Mouse (Mus musculus): ENCODE measurements around the gene Sumf1. TPM values are rescaled to one million over a fixed set of nuclear protein-coding genes. Genes with fewer than 3 reads are reported as not detected.
A peak's percentile ranks its signal among the peaks of the same experiment; 100 is the strongest.

Gene Sumf1
- total RNA-seq, 1 experiment from 2014 or later: 52.9 TPM

DNA sequence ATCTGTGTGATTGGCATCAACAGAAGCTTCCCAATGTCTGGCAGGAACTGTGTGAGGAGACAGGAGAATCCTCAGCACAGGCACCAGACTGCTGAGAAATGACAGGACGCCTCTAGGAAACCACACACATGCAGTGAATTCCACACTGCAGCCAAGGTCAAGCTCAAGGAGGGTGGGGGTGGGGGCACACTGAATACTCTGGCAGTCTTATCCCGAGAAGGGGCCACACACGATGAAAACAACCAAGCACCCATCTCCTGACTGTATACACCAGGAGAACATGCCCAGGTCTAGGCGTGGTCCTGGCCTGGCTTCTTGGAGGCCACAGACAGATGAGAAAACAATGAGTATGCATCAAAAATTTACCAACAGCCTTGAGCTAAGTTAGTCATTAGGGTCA lies 75.0 kb downstream of the Sumf1 start:
- ATAC-seq (replicated peaks; ENCODE audit: insufficient number of reproducible peaks, low FRiP score, low TSS enrichment, poor library complexity, severe bottlenecking): no peak

DNA sequence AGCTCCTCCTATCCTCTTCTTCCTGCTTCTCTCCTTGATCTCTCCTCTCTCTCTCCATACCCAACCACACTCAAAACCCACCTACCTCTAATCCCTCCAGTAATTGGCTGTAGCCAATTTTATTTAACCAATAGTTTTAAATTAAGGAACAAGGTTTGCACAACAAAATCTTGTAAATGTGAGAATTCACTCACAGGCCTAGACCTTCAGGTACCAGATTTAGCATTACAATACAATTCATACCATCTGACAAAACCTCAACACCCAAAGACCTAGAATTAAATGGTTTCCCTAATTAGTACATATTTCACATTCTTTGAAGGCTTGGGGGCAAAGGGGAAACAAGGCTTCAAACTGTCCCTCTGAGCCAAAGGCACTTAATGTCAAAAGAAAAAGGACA lies 78.0 kb downstream of the Sumf1 start:
- ATAC-seq (replicated peaks; ENCODE audit: insufficient number of reproducible peaks, low FRiP score, low TSS enrichment, poor library complexity, severe bottlenecking): no peak

DNA sequence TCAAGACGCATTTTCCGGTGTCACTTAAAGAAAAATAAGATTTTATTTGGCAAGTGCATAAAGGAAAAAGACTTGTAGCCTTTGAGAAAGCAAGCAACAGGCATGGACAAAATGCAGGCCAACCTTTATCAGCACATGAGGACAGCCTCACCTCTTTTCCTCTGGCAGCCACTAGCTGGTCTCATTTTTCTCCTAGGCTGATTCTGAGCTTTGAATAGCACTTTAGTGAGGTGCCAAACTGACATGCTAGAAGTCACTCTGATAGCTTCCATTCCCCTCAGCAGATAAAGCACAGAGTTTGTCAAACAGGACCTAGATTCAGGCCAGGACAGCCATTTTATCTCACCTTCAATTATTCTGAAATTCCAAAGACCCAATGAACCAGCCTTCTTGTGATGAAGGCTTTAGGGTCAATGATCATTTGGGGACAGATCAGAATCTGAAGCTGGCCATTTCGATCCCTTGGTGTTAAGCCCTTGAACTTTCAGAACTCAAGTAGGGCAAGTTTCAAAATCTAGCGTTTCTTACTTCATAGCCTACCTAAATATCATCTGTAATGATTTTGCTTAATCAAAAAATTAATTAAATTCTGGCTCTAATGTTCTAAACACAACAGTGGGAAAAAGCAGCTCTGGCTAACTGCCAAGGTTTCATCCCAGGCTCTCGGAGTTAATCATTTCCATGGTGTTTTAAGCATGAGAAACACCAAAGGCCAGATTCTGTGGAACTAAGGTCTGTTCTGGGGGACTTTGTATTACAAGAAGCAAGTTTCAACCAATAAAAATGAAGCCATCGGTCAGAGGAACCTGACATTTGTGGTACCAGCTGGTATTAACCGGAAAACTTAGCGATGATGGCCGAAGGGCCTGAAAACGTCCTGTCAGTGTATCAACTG lies 83.2 kb downstream of the Sumf1 start:
- no peak for ATAC-seq (replicated peaks; ENCODE audit: insufficient number of reproducible peaks, low FRiP score, low TSS enrichment, poor library complexity, severe bottlenecking)

DNA sequence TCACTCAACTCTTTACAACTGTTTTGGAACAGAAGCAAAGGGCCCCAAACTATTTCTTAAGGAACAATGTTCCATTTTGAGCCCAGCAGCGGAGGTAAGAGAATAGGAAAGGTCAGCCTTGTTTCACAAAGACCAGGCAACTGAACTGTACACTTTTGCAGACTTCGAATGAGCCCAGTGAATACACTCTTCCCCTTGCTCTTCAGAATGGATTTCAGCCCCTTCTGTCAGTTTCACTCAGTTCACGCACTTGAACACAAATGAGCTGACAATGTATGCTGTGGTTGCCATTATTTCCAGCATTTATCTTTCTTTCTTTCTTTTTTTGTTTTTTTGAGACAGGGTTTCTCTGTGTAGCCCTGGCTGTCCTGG lies 86.5 kb downstream of the Sumf1 start:
- ATAC-seq (replicated peaks; ENCODE audit: insufficient number of reproducible peaks, low FRiP score, low TSS enrichment, poor library complexity, severe bottlenecking): no peak

DNA sequence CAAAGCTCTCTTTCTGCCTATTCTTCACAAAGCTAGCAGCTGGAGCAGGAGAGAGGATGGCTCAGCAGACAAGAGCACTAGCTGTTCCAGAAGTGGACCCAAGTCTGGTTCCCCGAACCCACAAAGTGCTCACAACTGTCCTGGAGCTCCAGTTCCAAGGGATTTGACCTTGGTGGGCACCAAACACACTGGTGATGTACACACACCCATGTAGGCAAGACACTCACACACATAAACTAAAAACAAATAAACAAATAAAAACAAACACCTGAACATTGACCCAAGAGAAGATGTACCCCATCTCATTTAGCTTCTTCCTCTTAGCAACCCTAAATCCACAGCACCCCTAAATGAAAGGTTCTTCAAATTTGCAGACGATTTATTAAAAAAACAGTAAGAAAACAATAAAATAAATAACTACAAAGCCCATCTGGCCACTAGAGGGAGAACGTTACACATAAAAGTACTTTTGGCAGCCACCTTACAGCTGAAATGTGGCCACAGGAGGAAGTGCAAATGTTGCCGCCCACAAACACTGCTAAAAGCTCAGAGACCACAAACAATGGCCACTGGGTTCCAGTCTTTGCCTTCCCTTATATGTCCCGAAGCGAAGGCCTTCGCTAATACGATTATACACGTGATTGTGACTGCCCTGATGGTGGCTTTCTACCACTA lies 87.1 kb downstream of the Sumf1 start:
- peak; percentile 93 for ATAC-seq (replicated peaks; ENCODE audit: insufficient number of reproducible peaks, low FRiP score, low TSS enrichment, poor library complexity, severe bottlenecking)

DNA sequence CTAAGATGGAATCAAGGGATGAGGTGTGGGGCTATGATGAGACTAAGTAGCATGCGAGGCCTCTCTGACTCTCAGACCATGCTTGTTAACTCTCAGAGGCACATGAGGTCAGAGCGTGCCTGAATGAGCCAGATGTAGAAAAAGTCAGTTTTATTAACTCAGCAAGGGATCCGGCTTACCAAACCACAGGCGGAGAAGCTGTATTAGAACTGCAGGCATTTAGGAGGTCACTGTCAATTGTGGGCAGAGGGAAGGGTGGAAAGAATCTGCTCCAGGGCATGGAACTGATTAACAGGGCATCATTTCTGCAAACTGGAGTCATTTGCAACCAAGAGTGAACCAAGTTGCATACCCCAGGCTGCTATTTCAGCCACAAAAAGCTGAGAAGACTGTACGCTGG lies 89.9 kb downstream of the Sumf1 start:
- ATAC-seq (replicated peaks; ENCODE audit: insufficient number of reproducible peaks, low FRiP score, low TSS enrichment, poor library complexity, severe bottlenecking): no peak

DNA sequence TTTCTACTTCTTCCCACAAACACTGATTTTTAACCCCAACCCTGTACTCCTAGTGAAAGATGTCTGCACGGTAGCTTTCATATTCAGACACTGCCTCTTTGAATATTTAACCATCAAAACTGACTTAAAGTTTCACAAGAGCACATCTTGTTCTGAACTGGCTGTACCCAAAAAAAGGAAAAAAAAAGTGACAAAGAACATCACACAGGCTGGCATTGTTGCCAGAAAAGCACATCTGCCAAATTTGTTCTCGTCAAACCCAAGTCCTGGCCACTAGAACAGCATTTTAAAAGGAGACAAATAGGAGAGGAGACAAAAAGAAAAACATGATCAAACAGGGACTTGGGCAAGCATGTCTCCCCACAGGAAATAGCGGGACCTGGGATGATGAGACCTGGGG lies 91.9 kb downstream of the Sumf1 start:
- ATAC-seq (replicated peaks; ENCODE audit: insufficient number of reproducible peaks, low FRiP score, low TSS enrichment, poor library complexity, severe bottlenecking): no peak

DNA sequence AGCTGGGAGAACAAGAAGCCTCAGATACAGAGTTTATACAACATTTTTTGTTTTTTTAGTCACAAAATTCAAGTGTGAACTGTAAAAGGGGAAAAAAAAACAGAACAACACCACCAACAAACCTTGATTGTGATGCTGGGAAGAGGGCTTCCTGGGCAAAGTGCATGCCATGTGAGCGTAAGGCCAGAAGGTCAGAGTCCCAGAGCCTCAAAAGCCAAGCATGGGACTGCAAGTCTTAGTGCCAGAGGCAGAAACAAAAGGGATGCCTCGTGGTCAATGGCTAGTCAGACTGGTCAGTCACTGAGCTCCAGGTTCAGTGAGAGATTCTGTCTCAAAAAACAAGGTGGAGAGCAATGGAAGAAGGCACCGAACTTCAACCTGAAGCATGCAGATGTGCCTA lies 92.7 kb downstream of the Sumf1 start:
- ATAC-seq (replicated peaks; ENCODE audit: insufficient number of reproducible peaks, low FRiP score, low TSS enrichment, poor library complexity, severe bottlenecking): no peak

DNA sequence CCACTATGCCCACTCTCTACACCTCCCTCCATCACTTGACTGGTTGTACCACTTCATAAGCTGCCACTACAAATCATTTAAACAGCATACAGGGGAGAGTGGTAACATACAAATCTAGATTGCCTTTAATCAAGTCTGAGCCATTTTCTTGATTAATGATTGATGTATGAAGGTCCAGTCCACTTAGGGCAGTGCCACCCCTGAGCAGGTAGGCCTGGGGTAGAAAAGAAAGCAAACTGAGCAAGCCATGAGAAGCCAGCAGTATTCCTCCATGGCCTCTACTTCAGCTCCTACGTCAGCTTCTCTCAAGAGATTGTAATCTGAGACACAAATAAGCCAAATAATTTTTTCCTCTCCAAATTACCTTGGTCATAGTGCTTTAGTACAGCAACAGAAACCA lies 94.1 kb downstream of the Sumf1 start:
- no peak for ATAC-seq (replicated peaks; ENCODE audit: insufficient number of reproducible peaks, low FRiP score, low TSS enrichment, poor library complexity, severe bottlenecking)

DNA sequence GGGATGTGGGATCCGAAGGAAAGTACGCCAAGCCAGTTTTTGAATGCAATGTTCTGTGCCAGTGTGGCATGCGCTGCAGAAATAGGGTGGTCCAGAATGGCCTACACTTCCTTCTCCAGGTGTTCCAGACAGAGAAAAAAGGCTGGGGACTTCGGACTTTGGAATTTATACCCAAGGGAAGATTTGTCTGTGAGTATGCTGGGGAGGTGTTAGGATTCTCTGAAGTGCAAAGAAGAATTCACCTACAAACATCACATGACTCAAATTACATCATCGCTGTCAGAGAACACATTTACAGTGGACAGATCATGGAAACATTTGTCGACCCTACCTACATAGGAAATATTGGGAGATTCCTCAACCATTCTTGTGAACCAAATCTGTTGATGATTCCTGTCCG lies 109.5 kb downstream of the Sumf1 start:
- no peak for ATAC-seq (replicated peaks; ENCODE audit: insufficient number of reproducible peaks, low FRiP score, low TSS enrichment, poor library complexity, severe bottlenecking)

DNA sequence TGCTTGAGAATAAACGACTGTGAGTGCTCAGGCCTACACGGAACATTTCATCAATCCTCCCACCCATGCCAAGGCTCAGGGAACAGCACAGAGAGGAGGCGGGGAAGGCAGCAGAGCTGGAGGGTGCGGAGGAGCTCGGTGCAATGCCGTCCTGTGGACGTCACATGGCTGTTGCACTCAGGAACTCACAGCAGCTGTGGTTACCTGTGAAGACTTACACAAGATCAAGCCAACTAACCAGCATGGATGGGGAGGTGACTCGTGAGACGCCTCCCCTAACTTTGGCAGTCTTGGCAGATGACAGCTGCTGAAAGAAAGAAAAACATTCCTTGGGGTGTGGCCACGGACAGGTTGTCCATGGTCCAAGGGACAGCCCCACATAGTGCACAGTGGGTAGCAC lies 110.8 kb downstream of the Sumf1 start:
- no peak for ATAC-seq (replicated peaks; ENCODE audit: insufficient number of reproducible peaks, low FRiP score, low TSS enrichment, poor library complexity, severe bottlenecking)

DNA sequence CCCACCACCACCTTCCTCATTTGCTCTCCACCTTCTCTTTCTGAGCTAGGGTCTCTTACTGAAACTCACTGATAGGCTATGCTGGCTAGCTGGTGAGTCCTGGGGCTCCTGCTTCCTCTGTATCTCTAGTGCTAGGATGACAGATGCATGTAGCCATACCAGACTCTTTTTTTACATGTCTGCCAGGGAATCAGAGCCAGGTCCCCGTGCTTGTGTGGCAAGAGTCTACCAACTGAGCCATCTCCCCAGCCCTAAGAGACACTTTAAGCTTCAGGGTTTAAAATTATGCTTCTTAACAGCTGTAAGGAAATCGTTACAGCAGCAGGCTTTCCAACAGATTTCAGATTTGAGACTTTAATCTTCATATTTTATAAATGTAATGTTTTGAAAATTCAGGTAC lies 111.5 kb downstream of the Sumf1 start:
- no peak for ATAC-seq (replicated peaks; ENCODE audit: insufficient number of reproducible peaks, low FRiP score, low TSS enrichment, poor library complexity, severe bottlenecking)

DNA sequence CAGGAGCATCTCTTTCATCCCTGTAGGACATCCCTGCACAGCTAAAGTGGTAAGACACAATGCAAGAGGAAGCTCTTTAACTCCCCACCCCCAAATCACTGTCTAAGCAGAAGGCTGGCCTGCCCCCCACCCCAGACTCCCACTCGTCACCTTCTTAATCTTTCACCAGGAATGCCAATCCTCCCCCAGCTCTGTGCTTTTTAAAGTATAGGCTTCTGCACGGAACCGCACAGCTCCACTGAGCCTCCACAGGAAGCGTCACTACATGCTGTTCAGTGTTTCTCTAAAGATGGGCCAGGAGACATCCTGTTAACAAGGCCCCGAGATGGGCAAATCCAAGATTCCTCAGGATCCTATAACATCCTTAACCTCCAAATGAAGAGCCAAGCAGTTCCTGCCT lies 112.3 kb downstream of the Sumf1 start:
- ATAC-seq (replicated peaks; ENCODE audit: insufficient number of reproducible peaks, low FRiP score, low TSS enrichment, poor library complexity, severe bottlenecking): no peak

DNA sequence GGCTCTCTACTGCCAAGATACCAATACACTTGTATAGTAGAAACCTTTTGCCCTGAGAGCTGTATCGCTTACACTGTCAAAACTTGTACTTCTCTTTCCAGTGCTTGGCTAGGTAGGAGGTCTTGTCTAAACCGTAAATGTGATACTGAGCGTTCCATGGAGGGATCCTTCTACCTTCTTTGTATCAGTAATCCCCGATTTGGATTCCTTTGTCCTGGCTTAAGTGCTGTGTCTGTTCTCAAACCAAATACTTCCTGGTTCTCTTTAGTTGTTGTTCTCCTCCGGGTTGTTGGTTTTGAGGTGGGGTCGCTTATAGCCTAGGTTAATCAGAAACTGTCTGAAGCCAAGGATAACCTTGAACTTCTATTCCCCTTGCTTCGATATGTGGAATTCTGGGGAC lies 114.4 kb downstream of the Sumf1 start:
- no peak for ATAC-seq (replicated peaks; ENCODE audit: insufficient number of reproducible peaks, low FRiP score, low TSS enrichment, poor library complexity, severe bottlenecking)

DNA sequence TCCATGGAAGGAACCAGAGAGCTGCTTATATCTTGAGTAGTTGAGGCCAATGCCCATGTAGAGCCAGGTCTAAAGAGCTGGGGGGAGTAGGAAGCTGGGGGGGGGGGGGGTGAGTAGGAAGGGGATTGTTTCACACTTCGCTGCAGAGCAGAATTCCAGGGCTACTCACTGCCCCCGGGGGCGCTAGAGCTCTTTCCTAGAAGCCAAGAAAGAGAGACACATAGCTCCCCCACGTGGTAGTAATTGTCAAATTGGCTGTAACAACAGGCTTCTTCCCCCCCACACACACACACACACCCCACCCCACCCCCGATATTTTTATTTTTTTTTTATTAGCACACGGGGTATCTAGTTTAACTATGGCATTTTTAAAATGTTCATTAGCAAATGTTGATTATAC lies 119.8 kb downstream of the Sumf1 start:
- ATAC-seq (replicated peaks; ENCODE audit: insufficient number of reproducible peaks, low FRiP score, low TSS enrichment, poor library complexity, severe bottlenecking): no peak

DNA sequence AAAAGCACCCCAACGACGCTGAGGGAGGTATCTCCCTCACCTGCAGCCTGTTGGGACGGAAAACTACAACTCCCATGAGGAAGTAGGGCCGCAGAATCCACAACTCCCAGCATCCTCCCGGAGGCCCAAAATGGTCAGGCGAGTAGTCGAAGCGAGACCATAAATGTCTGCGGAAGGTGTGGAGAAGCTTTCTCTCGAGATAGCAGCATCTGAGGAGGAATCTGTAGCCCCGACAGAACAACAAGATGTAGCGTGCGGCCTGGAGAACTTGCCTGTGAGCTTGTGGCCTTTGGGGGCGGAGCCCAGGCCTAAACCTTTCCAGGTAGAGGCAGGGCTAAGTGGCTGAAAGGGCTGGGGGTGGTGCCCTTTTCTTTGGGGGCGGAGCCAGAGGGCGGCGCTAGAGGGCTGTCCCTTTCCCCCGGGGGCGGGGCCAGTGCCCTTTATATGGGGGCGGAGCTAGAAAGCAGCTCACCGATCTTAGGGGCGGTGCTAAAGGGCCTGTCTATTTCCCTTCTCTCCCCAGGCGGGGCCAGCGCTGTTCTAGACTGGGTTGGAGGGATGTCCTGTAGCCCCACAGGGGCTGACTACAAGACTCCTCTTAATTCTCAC lies 120.4 kb downstream of the Sumf1 start, which contains the start of gene Setmar:
Gene Setmar, plus strand, starts transcription at position 128 of the 609 bp plus-strand sequence.
- peak; percentile 90 for ATAC-seq (replicated peaks; ENCODE audit: insufficient number of reproducible peaks, low FRiP score, low TSS enrichment, poor library complexity, severe bottlenecking)

DNA sequence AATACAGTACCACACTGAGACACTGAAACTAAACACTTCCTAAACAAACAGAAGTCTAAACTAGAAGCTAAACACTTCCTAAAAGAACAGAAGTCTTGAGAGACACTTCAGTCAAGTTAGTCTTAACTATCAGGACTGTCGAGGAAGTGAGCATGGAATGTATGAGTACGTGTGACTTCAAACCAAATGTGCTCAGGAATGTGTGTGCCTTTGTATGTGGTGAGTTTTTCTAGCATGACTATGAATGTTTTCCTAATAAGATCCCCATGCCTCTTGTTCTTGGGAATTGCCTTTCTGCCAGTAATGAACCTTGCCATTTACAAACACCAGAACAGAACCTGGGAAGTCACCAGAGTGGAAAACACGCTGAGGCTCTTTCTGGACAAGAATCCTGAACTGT lies 124.3 kb downstream of the Sumf1 start:
- no peak for ATAC-seq (replicated peaks; ENCODE audit: insufficient number of reproducible peaks, low FRiP score, low TSS enrichment, poor library complexity, severe bottlenecking)

DNA sequence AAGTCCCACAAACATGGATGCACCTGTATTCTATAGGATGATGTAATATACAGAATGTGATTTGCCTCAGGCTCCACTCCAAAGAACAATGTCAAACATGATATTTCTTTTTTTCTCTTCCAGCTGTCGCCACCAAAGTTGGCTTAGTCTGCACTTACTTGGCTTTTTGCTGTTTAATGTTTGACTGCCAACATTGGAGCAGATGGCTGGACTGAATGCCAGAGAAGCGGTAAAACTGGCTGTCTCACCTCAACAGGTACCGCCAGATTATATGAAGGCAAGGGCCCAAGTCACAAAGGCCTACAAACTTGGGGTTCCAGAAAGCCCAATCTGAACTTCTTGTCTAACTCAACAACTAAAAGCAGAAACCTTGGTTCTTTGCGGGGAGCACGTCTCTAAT lies 127.3 kb downstream of the Sumf1 start:
- no peak for ATAC-seq (replicated peaks; ENCODE audit: insufficient number of reproducible peaks, low FRiP score, low TSS enrichment, poor library complexity, severe bottlenecking)

DNA sequence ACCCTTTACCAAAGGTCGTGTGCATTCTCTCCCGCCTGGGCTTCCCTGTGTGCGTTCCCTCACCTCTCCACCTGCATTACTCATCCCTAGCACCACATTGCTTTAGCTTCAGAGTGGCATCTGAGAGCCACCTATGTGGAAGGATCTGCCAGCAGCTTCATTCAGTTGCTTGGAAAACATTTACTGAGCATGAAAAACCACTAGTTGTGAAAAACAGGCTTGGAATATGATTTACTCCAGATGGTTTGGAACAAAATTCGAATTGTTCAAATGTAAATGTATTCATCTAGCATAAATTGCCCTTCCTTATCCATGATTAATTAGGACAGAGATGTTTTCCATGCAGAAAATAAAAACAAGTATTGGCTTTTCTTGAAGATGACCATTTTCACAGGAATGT lies 128.0 kb downstream of the Sumf1 start:
- ATAC-seq (replicated peaks; ENCODE audit: insufficient number of reproducible peaks, low FRiP score, low TSS enrichment, poor library complexity, severe bottlenecking): no peak
